Mouse (Mus musculus) MEL (cell line): ENCODE measurements at regions not wholly inside any gene's neighbourhood (a gene's known extent, or its start where the extent isn't known, plus 50 kb on each side); places are given as distances from the start of the nearest gene placed in this dataset.

ENCODE experiments used
- CHD2 ChIP-seq: IDR thresholded peaks from 2 replicates; pipeline ENCODE4 v1.6.1; 2011; ENCODE audit warnings: low read length, improper control_type of control experiment
- CTCF ChIP-seq, 3 experiments: IDR thresholded peaks in 2 of 3; conservative IDR thresholded peaks in 1 of 3; 2 replicates each; pipeline ENCODE4 v1.5.1; 2011 to 2012; ENCODE audit warnings: low read length in 3 of 3, low read depth in 2 of 3, mild to moderate bottlenecking in 2 of 3, improper control_type of control experiment in 1 of 3, inconsistent platforms in 1 of 3, mixed read lengths in 1 of 3, moderate library complexity in 1 of 3; ENCODE audit not compliant: control insufficient read depth in 1 of 3, insufficient read depth in 1 of 3, poor library complexity in 1 of 3, severe bottlenecking in 1 of 3
- E2F4 ChIP-seq: IDR thresholded peaks from 2 replicates; pipeline ENCODE4 v1.6.1; 2011; ENCODE audit warnings: low read depth, low read length, improper control_type of control experiment, borderline replicate concordance
- NRF1 ChIP-seq: IDR thresholded peaks from 2 replicates; pipeline ENCODE4 v1.6.1; 2014; ENCODE audit warnings: low read depth, mild to moderate bottlenecking, inconsistent platforms, low read length, improper control_type of control experiment, moderate library complexity; ENCODE audit not compliant: poor library complexity, insufficient read depth, severe bottlenecking
- POLR2A ChIP-seq, 2 experiments: IDR thresholded peaks; 2 replicates each; pipeline ENCODE4 v1.6.1; 2011 to 2012; ENCODE audit warnings: low read length in 2 of 2, mild to moderate bottlenecking in 2 of 2, control low read depth in 1 of 2, improper control_type of control experiment in 1 of 2, low read depth in 1 of 2, moderate library complexity in 1 of 2; ENCODE audit not compliant: control insufficient read depth in 1 of 2, insufficient read depth in 1 of 2, poor library complexity in 1 of 2
- POLR2AphosphoS2 ChIP-seq: IDR thresholded peaks from 2 replicates; pipeline ENCODE4 v1.6.1; 2011; ENCODE audit warnings: low read length, improper control_type of control experiment
- RAD21 ChIP-seq: IDR thresholded peaks from 2 replicates; pipeline ENCODE4 v1.6.1; 2011; ENCODE audit warnings: mild to moderate bottlenecking, low read depth, low read length, improper control_type of control experiment

GRCm38 (mm10) chr11:19809359-19809758 is 114.8 kb upstream of the Spred2 start:
- TF ChIP-seq CTCF (IDR thresholded peaks at IDR 0.05 in 2 of 3, conservative IDR thresholded peaks at IDR 0.05 in 1 of 3; ENCODE audit: control insufficient read depth in 1 of 3, insufficient read depth in 1 of 3, low read depth in 2 of 3, low read length in 3 of 3, poor library complexity in 1 of 3, severe bottlenecking in 1 of 3) (no peak), NRF1 (no peak), POLR2AphosphoS2 (no peak), RAD21 (no peak), POLR2A (IDR thresholded peaks at IDR 0.05; ENCODE audit: control insufficient read depth in 1 of 2, insufficient read depth in 1 of 2, low read depth in 1 of 2, low read length in 2 of 2, poor library complexity in 1 of 2) (no peak), CHD2 (no peak), E2F4 (no peak)
